Mouse (Mus musculus) embryonic facial prominence, embryonic 12.5 days (tissue): ENCODE results near the gene Sorbs1. TPM values are rescaled to one million over a fixed set of nuclear protein-coding genes. Genes with fewer than 3 reads are reported as not detected.
"Not testable (repeated sequence)": the region's sequence is repeated elsewhere in the genome, so short reads cannot be mapped to it uniquely, and the experiment has no call there.

ENCODE experiments used
- ATAC-seq: fragments of 200-750 bp; cut with Nextera tagmentation; 2 replicates; pipeline ENCODE4 v1.8.0; 2017; ENCODE audit not compliant: insufficient number of reproducible peaks, insufficient read depth, low FRiP score, low TSS enrichment
- H3K27ac ChIP-seq: fragments of 300-500 bp; sonication (generic); 2 replicates; pipeline ENCODE4 v1.5.1; 2016; ENCODE audit warnings: mild to moderate bottlenecking
- H3K27me3 ChIP-seq: fragments of 300-500 bp; sonication (generic); 2 replicates; pipeline ENCODE4 v1.6.1; 2016; ENCODE audit warnings: mild to moderate bottlenecking, moderate library complexity
- H3K36me3 ChIP-seq: fragments of 300-500 bp; sonication (generic); 2 replicates; pipeline ENCODE4 v1.6.1; 2016; ENCODE audit warnings: mild to moderate bottlenecking
- H3K4me1 ChIP-seq: fragments of 300-500 bp; sonication (generic); 2 replicates; pipeline ENCODE4 v1.6.1; 2016
- H3K4me2 ChIP-seq: fragments of 300-500 bp; sonication (generic); replicated peaks from 2 replicates; pipeline ENCODE4 v1.6.1; 2016; ENCODE audit warnings: mild to moderate bottlenecking, moderate library complexity
- H3K4me3 ChIP-seq: fragments of 300-500 bp; sonication (generic); 2 replicates; pipeline ENCODE4 v1.5.1; 2016; ENCODE audit warnings: mild to moderate bottlenecking
- H3K9ac ChIP-seq: fragments of 300-500 bp; sonication (generic); 2 replicates; pipeline ENCODE4 v1.6.1; 2016; ENCODE audit warnings: mild to moderate bottlenecking, moderate library complexity
- H3K9me3 ChIP-seq: fragments of 300-500 bp; sonication (generic); 2 replicates; pipeline ENCODE4 v1.6.1; 2016; ENCODE audit warnings: mild to moderate bottlenecking, moderate library complexity
- WGBS: fragments of 180-500 bp; shearing (Covaris S2); methylation state at CpG from one replicate; pipeline ENCODE4 v1.1.7; 2016; 5-methylcytosine and 5-hydroxymethylcytosine counted together
- polyA plus RNA-seq: library from polyadenylated mRNA; unstranded; fragments of >200 nt; fragmentation: Nextera tagmentation; extraction: Ambion mirVana; gene quantifications from 2 replicates; pipeline ENCODE4 v1.2.1, GENCODE M21; 2016

Sorbs1 gene
- 42.1 and 42.2 TPM in 2 replicates for polyA plus RNA-seq

DNA sequence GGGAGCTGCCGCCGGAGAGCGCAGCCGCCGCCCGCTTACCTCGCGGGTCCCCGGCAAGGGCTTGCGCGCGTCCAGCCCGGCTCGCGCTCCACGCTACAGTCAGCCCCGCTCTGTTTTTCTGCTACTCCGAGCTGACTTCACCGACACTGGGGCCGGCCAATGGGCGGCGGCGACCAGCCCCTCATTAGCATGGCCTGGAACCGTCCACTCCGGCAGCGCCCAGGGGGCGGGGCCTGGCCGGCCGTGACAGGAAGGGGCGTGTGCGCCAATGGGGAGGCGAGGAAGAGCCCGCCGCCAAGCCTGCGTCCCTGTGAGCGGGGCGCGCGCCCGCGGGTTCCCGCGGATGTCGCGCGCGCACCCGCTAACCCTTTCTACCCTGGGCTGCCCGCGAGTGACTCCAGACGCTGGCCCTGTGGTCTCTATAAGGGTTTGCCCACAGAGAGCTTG lies at the start of gene Sorbs1:
Gene Sorbs1 (minus strand): TSS at position 148 of the 447 bp plus-strand sequence.
- WGBS = under 1% methylated on average over 50 of the region's 51 CpGs
- no peaks in the 10 kb centered on the region for H3K36me3 ChIP-seq
- peak; percentile 99 for ATAC-seq
- H3K9ac ChIP-seq = peak within 1 kb of the TSS; percentile 64
- H3K27ac ChIP-seq = peak within 1 kb of the TSS; percentile 89
- H3K9me3 ChIP-seq = no peaks in the 10 kb centered on the region
- H3K27me3 ChIP-seq = no peaks in the 10 kb centered on the region
- peak within 1 kb of the TSS; percentile 78 for H3K4me2 ChIP-seq
- peaks cover 8% of the 10 kb centered on the region; the same call in 1 of the 2 replicates for H3K4me1 ChIP-seq
- H3K4me3 ChIP-seq = peak within 1 kb of the TSS; percentile 65

GRCm38 (mm10) chr19:40561521-40561920 lies 47.9 kb upstream of the Sorbs1 start:
- ATAC-seq, H3K27ac ChIP-seq: not testable (repeated sequence)
- 68% methylated on average over 12 of the region's 31 CpGs for WGBS

GRCm38 (mm10) chr19:40556029-40556428 lies 42.5 kb upstream of the Sorbs1 start:
- H3K9me3 ChIP-seq = no peaks in the 10 kb centered on the region
- WGBS = 51% methylated on average over 7 of the region's 7 CpGs
- no peak overlapping the region for H3K9ac ChIP-seq
- no peak for ATAC-seq
- no peak overlapping the region for H3K4me2 ChIP-seq
- H3K27ac ChIP-seq = no peak overlapping the region
- H3K4me3 ChIP-seq = no peak overlapping the region
- peaks cover 65% of the 10 kb centered on the region for H3K36me3 ChIP-seq
- no peaks in the 10 kb centered on the region for H3K4me1 ChIP-seq
- H3K27me3 ChIP-seq = no peaks in the 10 kb centered on the region

More at GRCm38 (mm10) chr19:40561521-40561920, 47.9 kb upstream of the Sorbs1 start:
- not testable (repeated sequence) for H3K27me3 ChIP-seq, H3K4me1 ChIP-seq, H3K4me3 ChIP-seq, H3K4me2 ChIP-seq, H3K9ac ChIP-seq, H3K9me3 ChIP-seq
- H3K36me3 ChIP-seq = peaks cover 62% of the 10 kb centered on the region

GRCm38 (mm10) chr19:40555136-40555535 lies 41.6 kb upstream of the Sorbs1 start:
- H3K4me2 ChIP-seq = no peak overlapping the region
- no peaks in the 10 kb centered on the region for H3K9me3 ChIP-seq
- WGBS = 94% methylated on average over 8 of the region's 8 CpGs
- H3K4me1 ChIP-seq = no peaks in the 10 kb centered on the region
- ATAC-seq = no peak
- peaks cover 73% of the 10 kb centered on the region for H3K36me3 ChIP-seq
- H3K9ac ChIP-seq = no peak overlapping the region
- no peak overlapping the region for H3K4me3 ChIP-seq
- no peaks in the 10 kb centered on the region for H3K27me3 ChIP-seq
- H3K27ac ChIP-seq = no peak overlapping the region

DNA sequence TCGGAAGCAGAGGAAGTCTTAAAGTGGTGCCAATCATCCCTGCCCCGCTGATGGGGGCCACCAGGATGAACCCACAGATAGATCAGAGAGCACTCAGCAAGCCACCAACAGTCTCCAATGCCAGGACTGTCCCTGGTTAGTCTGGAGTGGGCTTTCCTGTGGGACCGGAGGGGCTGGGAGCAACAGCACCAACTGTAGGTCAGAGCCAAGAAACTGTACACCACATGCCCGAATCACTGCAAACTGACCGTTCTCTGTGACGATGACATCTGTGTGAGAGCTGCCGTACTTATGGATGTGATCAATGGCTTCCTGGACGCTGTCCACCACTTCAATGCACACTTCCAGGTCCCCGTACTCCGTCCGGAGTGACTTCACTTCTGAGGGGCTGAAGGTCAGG lies 40.8 kb upstream of the Sorbs1 start:
- Histone ChIP-seq H3K9me3 (no peaks in the 10 kb centered on the region), H3K4me2 (no peak overlapping the region), H3K4me1 (no peaks in the 10 kb centered on the region), H3K27me3 (no peaks in the 10 kb centered on the region), H3K36me3 (peaks cover 73% of the 10 kb centered on the region), H3K27ac (no peak overlapping the region), H3K4me3 (no peak overlapping the region), H3K9ac (no peak overlapping the region)
- no peak for ATAC-seq
- WGBS = 89% methylated on average over 11 of the region's 11 CpGs

DNA sequence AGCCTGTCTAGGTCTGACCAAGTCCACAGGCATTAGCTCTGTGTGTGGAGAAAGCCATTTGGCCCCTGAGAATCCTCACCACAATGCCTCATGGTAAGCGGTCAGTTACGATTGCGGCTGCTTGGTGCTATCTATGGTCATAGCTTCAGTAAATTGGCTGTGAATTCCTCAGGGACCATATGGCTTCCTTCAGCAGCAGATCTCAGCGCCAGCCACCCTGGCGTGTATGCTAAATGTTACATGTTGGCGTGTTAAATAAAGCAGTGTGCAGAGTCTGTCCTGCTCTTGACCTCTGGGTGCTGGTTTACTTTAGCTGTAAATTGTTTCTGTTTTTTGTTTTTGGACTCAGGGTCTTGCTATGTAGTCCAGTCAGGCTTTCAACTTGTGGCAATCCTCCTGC lies 40.3 kb upstream of the Sorbs1 start:
- 91% methylated on average over 6 of the region's 6 CpGs for WGBS
- H3K4me3 ChIP-seq = no peak overlapping the region
- H3K4me1 ChIP-seq = peaks cover 1% of the 10 kb centered on the region
- no peaks in the 10 kb centered on the region for H3K9me3 ChIP-seq
- H3K27me3 ChIP-seq = no peaks in the 10 kb centered on the region
- no peak overlapping the region for H3K27ac ChIP-seq
- H3K4me2 ChIP-seq = no peak overlapping the region
- H3K36me3 ChIP-seq = peaks cover 73% of the 10 kb centered on the region
- no peak overlapping the region for H3K9ac ChIP-seq
- ATAC-seq = no peak

DNA sequence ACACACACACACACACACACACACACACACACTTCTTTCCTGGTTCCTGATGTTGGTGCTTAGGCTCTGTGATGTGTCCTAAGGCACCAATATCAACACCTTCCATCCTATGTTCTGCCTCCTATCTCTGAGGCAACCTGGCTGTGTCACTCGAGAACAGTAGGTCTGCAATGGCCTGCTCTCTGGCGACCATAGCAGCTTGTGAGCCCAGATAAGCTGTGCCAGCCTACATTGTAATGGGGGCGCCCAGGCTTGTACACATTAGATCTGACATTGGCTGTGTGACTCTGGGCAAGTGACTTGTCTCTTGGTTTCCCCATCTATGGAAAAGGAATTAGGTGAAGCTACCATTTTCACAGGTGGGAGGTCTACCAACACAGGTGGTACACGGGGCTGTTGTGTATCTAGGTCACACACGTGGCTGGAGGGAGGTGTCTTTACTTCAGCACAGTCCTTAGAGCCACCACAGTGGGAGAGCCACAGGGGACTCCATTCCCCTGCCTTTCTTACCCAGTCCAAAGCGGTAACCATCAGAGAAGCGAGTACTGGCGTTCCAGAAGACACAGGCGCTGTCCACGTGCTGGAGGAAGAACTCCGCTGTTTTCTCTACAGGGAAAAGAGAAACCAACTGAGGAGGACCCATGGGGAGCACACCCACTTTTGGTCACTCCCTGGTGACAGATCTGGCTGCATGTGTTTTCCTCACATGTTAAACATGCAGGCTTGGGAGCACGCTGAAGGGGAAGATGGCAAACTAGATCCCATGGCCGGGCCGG lies 39.6 kb upstream of the Sorbs1 start:
- no peak for ATAC-seq
- 86% methylated on average over 14 of the region's 14 CpGs for WGBS
- no peak overlapping the region for H3K4me3 ChIP-seq
- H3K9me3 ChIP-seq = no peaks in the 10 kb centered on the region
- H3K27me3 ChIP-seq = no peaks in the 10 kb centered on the region
- no peak overlapping the region for H3K9ac ChIP-seq
- H3K4me2 ChIP-seq = no peak overlapping the region
- H3K27ac ChIP-seq = no peak overlapping the region
- H3K4me1 ChIP-seq = peaks cover 5% of the 10 kb centered on the region
- H3K36me3 ChIP-seq = peaks cover 73% of the 10 kb centered on the region

DNA sequence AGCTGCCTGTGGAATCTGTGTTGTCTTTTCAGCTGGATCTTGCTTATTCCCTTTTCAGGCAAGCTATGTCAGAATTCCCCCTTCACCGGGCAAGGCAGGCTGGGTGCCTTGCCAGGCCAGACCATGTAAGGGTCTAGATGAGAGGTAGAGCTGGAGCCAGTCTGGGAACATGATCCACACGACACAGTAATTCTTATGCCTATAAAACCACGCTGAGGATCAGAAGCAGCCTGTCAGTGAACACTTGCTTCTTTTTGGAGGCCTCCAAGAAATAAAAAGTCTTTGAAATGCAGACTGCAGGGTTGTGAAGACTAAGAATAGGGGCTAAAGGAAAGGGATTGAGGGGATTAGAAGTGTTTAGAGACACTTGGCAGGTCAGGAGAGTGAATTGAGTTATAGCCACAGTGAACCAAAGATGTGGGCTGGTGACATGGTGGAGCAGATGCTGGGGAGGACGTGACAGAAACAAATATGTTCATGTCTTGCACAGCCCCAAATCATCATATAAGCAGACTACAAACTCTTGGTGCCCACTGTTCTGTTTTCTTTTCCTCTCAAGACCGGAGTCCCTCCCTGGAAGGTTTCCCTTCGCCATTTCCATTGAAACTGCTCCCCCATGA lies 36.0 kb upstream of the Sorbs1 start:
- Histone ChIP-seq H3K36me3 (peaks cover 37% of the 10 kb centered on the region), H3K27me3 (peaks cover 6% of the 10 kb centered on the region; the same call in 1 of the 2 replicates), H3K9ac (no peak overlapping the region), H3K4me3 (no peak overlapping the region), H3K9me3 (no peaks in the 10 kb centered on the region), H3K4me1 (peaks cover 5% of the 10 kb centered on the region), H3K4me2 (no peak overlapping the region), H3K27ac (no peak overlapping the region)
- 64% methylated on average over 6 of the region's 6 CpGs for WGBS
- no peak for ATAC-seq

DNA sequence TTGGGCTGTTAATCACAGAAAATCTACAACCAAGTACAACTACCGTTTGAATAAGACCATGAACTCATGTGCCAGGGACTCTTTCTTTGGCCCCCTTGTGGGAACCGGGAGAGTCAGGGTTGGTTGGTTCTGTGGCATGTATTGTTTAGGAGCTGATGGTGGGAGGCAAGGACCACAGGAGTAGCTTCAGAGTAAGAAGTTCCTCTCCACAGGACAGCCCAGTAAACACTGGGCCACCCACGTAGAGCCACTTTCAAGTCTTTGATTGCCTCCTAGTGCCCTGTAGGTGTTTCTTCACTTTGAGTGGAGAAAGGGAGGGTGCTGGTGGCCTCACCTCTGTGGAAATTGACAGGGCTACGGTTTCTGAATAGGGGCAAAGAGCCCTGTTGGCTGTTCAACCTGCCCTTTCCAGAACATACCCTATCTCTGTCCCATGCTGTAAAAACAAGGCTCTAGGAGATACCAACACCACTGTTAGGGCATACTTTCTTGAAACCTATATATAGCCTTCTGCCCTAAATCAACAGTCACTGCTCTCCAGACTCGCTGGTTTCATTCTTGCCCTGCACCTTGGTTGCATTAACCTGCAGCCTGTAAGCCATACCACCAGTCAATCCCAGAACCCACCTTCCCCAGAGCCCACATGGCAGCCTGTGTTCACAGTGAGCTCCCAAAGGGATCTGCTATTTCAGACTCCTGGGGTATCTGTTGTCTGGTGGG lies 35.4 kb upstream of the Sorbs1 start:
- H3K27me3 ChIP-seq = peaks cover 6% of the 10 kb centered on the region; the same call in 1 of the 2 replicates
- no peak overlapping the region for H3K4me2 ChIP-seq
- H3K36me3 ChIP-seq = peaks cover 31% of the 10 kb centered on the region
- H3K4me1 ChIP-seq = peaks cover 5% of the 10 kb centered on the region
- 39% methylated on average over 5 of the region's 5 CpGs for WGBS
- no peak overlapping the region for H3K27ac ChIP-seq
- ATAC-seq = no peak
- no peaks in the 10 kb centered on the region for H3K9me3 ChIP-seq
- no peak overlapping the region for H3K4me3 ChIP-seq
- no peak overlapping the region for H3K9ac ChIP-seq

DNA sequence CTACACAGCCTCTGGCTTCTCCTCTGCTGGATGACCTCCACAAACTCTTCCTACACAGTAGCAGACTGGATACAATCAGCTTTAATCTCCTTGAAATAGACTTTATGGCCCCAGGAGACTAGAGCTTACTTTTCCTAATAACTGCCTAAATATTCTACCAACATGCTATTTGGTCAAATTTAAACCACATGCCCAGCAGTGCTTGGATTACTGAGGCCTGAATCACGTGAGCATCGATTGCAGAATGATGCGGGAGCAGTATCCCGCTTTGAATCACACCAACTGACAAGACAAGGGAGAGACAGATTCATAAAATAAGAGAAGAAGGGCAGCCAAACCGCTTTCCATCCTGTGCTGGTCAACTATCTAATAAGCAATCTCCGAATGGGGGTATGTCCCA lies 34.8 kb upstream of the Sorbs1 start:
- Histone ChIP-seq H3K27me3 (peaks cover 6% of the 10 kb centered on the region; the same call in 1 of the 2 replicates), H3K9me3 (no peaks in the 10 kb centered on the region), H3K4me1 (peaks cover 5% of the 10 kb centered on the region), H3K4me3 (no peak overlapping the region), H3K27ac (no peak overlapping the region), H3K4me2 (no peak overlapping the region), H3K9ac (no peak overlapping the region), H3K36me3 (peaks cover 25% of the 10 kb centered on the region)
- 51% methylated on average over 6 of the region's 6 CpGs for WGBS
- ATAC-seq = no peak

DNA sequence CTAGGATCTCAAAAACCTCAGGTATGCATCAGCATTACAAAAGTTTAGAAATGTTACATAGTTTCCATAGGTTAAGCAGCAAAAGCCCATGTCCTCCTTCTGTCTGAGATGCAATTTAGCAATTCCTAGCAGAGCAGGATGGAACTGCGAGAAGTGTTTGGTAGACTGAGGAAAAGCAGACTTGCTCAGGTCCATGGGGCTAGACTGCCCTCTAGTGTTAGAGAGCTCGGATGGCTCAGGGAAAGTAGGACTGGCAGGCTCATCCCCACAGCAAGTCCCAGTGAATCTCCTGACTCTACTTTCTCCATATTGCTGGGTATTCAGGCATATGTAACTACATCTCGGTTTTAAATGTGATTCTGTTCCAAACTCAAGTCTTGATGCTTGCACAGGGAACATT lies 31.3 kb upstream of the Sorbs1 start:
- Histone ChIP-seq H3K9me3 (no peaks in the 10 kb centered on the region), H3K4me1 (peaks cover 5% of the 10 kb centered on the region), H3K27me3 (peaks cover 6% of the 10 kb centered on the region; the same call in 1 of the 2 replicates), H3K27ac (no peak overlapping the region), H3K4me3 (no peak overlapping the region), H3K36me3 (no peaks in the 10 kb centered on the region), H3K4me2 (no peak overlapping the region), H3K9ac (no peak overlapping the region)
- no peak for ATAC-seq
- WGBS = 9% methylated on average over 3 of the region's 3 CpGs
